Mouse (Mus musculus) embryonic fibroblast, embryonic 13.5 days (primary cell): Measurements from ENCODE around the gene Gm21981.

ENCODE experiments used
- CTCF ChIP-seq: IDR thresholded peaks from 2 replicates; pipeline ENCODE4 v1.5.1; 2011; ENCODE audit warnings: mild to moderate bottlenecking, control low read depth, low read length, moderate library complexity, borderline replicate concordance; ENCODE audit not compliant: insufficient read depth
- POLR2A ChIP-seq: IDR thresholded peaks from 2 replicates; pipeline ENCODE4 v1.6.1; 2011; ENCODE audit warnings: low read depth, mild to moderate bottlenecking, control low read depth, low read length, moderate library complexity

GRCm38 (mm10) chr17:47730633-47731575 is 36.6 kb upstream of the Gm21981 start:
- no peak for TF ChIP-seq CTCF
- TF ChIP-seq POLR2A: no peak
